ENCODE assay signal across 8 mouse cellular contexts in the genomic region with DNA sequence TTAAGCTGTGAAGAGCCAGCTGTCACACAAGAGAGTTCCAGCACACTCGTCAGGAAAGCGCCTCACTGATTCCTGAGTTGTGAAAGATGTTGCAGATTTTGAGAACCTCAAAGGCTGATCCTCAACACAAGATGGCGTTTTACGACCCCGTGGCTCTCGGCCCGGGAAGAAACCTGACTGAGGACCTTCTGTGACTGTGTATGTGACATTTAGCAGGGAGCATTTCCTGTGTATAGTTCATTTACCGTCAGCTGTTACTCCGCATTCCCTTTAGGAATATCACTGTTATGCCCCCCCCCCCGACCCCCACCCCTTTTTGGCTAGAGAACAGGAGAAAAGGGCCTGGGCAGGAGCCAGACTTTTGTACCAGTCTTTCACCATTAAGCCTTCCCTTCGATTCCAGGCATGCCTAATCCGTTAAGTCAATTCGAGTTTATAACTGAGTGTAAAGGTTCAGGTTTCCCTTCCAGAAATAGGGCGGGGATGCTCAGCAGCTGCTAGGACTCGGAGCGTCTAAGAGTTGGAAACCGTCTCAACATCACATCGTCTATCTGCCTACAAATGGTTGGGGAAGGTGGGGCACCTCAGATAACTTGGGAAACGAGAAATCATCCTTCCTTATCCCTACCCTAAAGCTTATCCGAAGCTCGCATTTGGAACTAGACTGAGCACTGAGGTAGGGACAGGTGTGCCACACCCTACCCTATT. TPM values are rescaled to one million over a fixed set of nuclear protein-coding genes. Genes with fewer than 3 reads are reported as not detected.
DNase-seq lines count a peak whose midpoint lies in the region; ATAC-seq lines count a peak whose summit lies in the region.

No protein-coding gene starts in this region.

- peak; percentile 8; the same call in 1 of the 2 replicates for ATAC-seq in forebrain, embryonic 14.5 days
- no peak for ATAC-seq in inflammation-experienced regulatory T-cells, adult 6 months

- no peaks in the 10 kb centered on the region for H3K27me3 ChIP-seq in forebrain, embryonic 14.5 days (replicated peaks; ENCODE audit: control insufficient read depth, insufficient read depth, low read length)
- peaks cover 28% of the 10 kb centered on the region for H3K27me3 ChIP-seq in midbrain, embryonic 10.5 days (ENCODE audit: low read depth, poor library complexity, severe bottlenecking)

- peak; percentile 10 for DNase-seq in gastrocnemius, postnatal 14 days
- DNase-seq in gastrocnemius, postnatal 36 days = no peak
- DNase-seq in ES-CJ7 (ENCODE audit: low read depth, low spot score) = peak; percentile 23
- peak; percentile 48 for DNase-seq in forebrain, embryonic 14.5 days (ENCODE audit: low spot score)
- peak; percentile 26 for DNase-seq in midbrain, embryonic 10.5 days (ENCODE audit: low spot score)
- DNase-seq in thymus, postnatal 14 days = no peak
- DNase-seq in left cerebral cortex, postnatal 36 days (ENCODE audit: low spot score in 2 of 2) = no peak

- no peak overlapping the region for H3K27ac ChIP-seq in forebrain, embryonic 14.5 days (ENCODE audit: low read depth, low read length)
- H3K27ac ChIP-seq in midbrain, embryonic 10.5 days (replicated peaks) = peak overlapping the region; percentile 69; the same call in 1 of the 2 replicates

- peaks cover 17% of the 10 kb centered on the region for H3K4me1 ChIP-seq in forebrain, embryonic 14.5 days (ENCODE audit: control insufficient read depth, insufficient read depth, low read length)
- H3K4me1 ChIP-seq in midbrain, embryonic 10.5 days = peaks cover 26% of the 10 kb centered on the region

- peak overlapping the region; percentile 53 for H3K4me2 ChIP-seq in forebrain, embryonic 14.5 days (ENCODE audit: low read length)

- H3K4me3 ChIP-seq in forebrain, embryonic 14.5 days (ENCODE audit: low read depth, low read length) = peak overlapping the region; percentile 43
- H3K4me3 ChIP-seq in midbrain, embryonic 10.5 days = peak overlapping the region; percentile 61

- WGBS in forebrain, embryonic 14.5 days = 20% methylated on average over 21 of the region's 21 CpGs
- WGBS in midbrain, embryonic 10.5 days = 18% methylated on average over 21 of the region's 21 CpGs

- intact Hi-C loops in gastrocnemius, postnatal 14 days (cut with DNase I; ENCODE audit: low total_unique reads) = no loop called here
- intact Hi-C loops in gastrocnemius, postnatal 36 days (cut with DNase I) = no loop called here
- intact Hi-C loops in left cerebral cortex, postnatal 36 days (cut with DNase I) = no loop called here

- peak overlapping the region; percentile 65; the same call in 1 of the 2 replicates for H3K9ac ChIP-seq in forebrain, embryonic 14.5 days (ENCODE audit: low read length)

- H3K9me3 ChIP-seq in forebrain, embryonic 14.5 days (replicated peaks; ENCODE audit: control insufficient read depth, low read length) = no peaks in the 10 kb centered on the region
- no peaks in the 10 kb centered on the region for H3K9me3 ChIP-seq in midbrain, embryonic 10.5 days (replicated peaks)

- H3K36me3 ChIP-seq in forebrain, embryonic 14.5 days (ENCODE audit: control insufficient read depth, insufficient read depth, low read length) = no peaks in the 10 kb centered on the region
- no peaks in the 10 kb centered on the region for H3K36me3 ChIP-seq in midbrain, embryonic 10.5 days

RNA-seq across cellular contexts. Expression of a gene that starts 0.8 kb away (rescaled TPM):
- 1 to 10 TPM; 2.5 to 4.2 TPM for total RNA-seq in gastrocnemius, postnatal 14 days (2021)
- 1 to 10 TPM; 2.1 to 2.3 TPM for total RNA-seq in gastrocnemius, postnatal 36 days (2021)
- polyA plus RNA-seq in forebrain, embryonic 14.5 days (2014; fragmentation: Nextera tagmentation; extraction: Ambion mirVana) = 88.6 and 107 TPM in 2 replicates
- polyA plus RNA-seq in midbrain, embryonic 10.5 days (2016; fragmentation: Nextera tagmentation; extraction: Ambion mirVana) = 5.4 and 11.7 TPM in 2 replicates
- not detected for polyA plus RNA-seq in inflammation-experienced regulatory T-cells, adult 6 months (2017; shearing (Covaris generic))
- 100 to 1,000 TPM; 103 to 113 TPM for total RNA-seq in left cerebral cortex, postnatal 36 days (2021)

Comparison
In these comparisons a context has a peak if more than half of its experiments do, and no peak if none do; other contexts are left out.
1. DNase-seq: peak in gastrocnemius, postnatal 14 days (single experiment), ES-CJ7 (single experiment), forebrain, embryonic 14.5 days (single experiment) and midbrain, embryonic 10.5 days (single experiment); none in gastrocnemius, postnatal 36 days (0 of 2), thymus, postnatal 14 days (single experiment) and left cerebral cortex, postnatal 36 days (0 of 2).
2. RNA of a gene that starts 0.8 kb away (total RNA-seq): 103 to 113 TPM in left cerebral cortex, postnatal 36 days; 2.5 to 4.2 TPM in gastrocnemius, postnatal 14 days and 2.1 to 2.3 TPM in gastrocnemius, postnatal 36 days; every median in the first group is over 10 times any median in the second.